Mouse (Mus musculus) heart, postnatal 10 days (tissue): ENCODE measurements around the gene Rab31. TPM values are rescaled to one million over a fixed set of nuclear protein-coding genes. Genes with fewer than 3 reads are reported as not detected.

Source experiments
- DNase-seq, 2 experiments: peaks; one replicate each; pipeline ENCODE4 v3.0.0; 2021
- intact Hi-C: fragments of 180-260 bp; cut with DNase I; formaldehyde crosslinking; loops from one replicate; pipeline ENCODE4 v1.15.1; 2025
- total RNA-seq, 2 experiments: library from RNA; stranded (reverse); gene quantifications; 2 replicates each; pipeline ENCODE4 v1.2.3; 2021

The Rab31 gene
- total RNA-seq, 2 experiments from 2014 or later = 42.9 to 46.5 TPM

GRCm38 (mm10) chr17:65607574-65608311, 164.8 kb downstream of the Rab31 start:
- DNase-seq = no peak

DNA sequence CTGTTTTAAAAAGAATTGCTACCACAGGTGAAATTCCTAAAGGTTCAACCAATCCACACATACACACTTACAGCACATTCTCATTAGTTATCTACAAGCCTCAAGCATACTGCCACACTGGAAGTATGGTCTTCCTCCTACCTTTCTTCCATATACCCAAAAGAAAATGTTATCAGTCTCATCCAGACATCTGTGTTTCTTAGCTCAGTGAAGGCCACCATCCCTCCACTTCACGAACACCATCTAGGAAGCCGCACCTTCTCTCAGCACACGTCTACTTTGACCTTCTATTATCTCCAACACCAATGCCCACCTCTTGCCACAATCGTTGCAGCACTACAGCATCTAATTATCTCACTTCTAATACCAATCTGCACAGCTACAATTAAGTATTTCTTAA, 166.5 kb downstream of the Rab31 start:
- intact Hi-C loops = no loop called here
- no peak for DNase-seq

More at GRCm38 (mm10) chr17:65607574-65608311, 164.8 kb downstream of the Rab31 start:
- intact Hi-C loops = no loop called here

GRCm38 (mm10) chr17:65604892-65605291, 167.7 kb downstream of the Rab31 start:
- DNase-seq = no peak
- intact Hi-C loops = no loop called here

DNA sequence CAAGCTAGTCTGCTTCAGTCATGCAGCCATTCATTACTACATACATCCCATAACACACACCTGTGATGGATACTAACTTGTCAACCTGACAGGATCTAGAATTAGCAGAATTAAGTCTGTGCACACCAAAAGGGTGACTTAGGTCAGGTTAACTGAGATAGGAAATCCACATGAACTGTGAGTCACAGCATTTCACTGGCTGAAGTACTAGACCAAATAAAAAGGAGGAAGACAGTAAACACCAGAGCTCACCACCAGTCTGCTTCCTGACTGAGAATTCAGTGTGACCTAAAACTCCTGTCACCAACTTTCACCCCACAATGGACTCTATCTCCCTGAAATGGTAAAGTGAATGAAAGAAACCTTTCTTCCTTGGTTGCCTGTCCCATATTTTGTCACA, 168.2 kb downstream of the Rab31 start:
- intact Hi-C loops = no loop called here
- no peak for DNase-seq

Other genes starting within 250 kb of the Rab31 start
- under 1 TPM in 1 of 2 experiments, not detected in 1; 0.27 TPM for gene Tmem232, start 232.0 kb downstream of the Rab31 start, total RNA-seq
- 100 to 1,000 TPM; 106 to 111 TPM for gene Vapa, start 159.2 kb downstream of the Rab31 start, total RNA-seq
- under 1 TPM; 0.15 to 0.19 TPM for gene Txndc2, start 130.6 kb downstream of the Rab31 start, total RNA-seq
- 10 to 100 TPM; 73.8 to 81.2 TPM for gene Ppp4r1, start 9.8 kb upstream of the Rab31 start, total RNA-seq
- gene Ralbp1, start 113.0 kb upstream of the Rab31 start, total RNA-seq = 10 to 100 TPM; 30.7 to 38.1 TPM
- gene Twsg1, start 178.5 kb upstream of the Rab31 start, total RNA-seq = 10 to 100 TPM; 67.5 to 71.5 TPM